Mouse (Mus musculus): ENCODE data around the gene Tbc1d1. TPM values are rescaled to one million over a fixed set of nuclear protein-coding genes. Genes with fewer than 3 reads are reported as not detected.

Gene Tbc1d1
- total RNA-seq, 1 experiment from 2014 or later, result 27.3 TPM

GRCm38 (mm10) chr5:64218603-64218999 lies 62.5 kb downstream of the Tbc1d1 start:
- no peak for ATAC-seq (replicated peaks in 1 of 2; ENCODE audit: insufficient read depth in 1 of 2, low FRiP score in 2 of 2, low TSS enrichment in 1 of 2, low read depth in 1 of 2, poor library complexity in 2 of 2, severe bottlenecking in 2 of 2)

GRCm38 (mm10) chr5:64220776-64221175 lies 64.7 kb downstream of the Tbc1d1 start:
- no peak for ATAC-seq (replicated peaks in 1 of 2; ENCODE audit: insufficient read depth in 1 of 2, low FRiP score in 2 of 2, low TSS enrichment in 1 of 2, low read depth in 1 of 2, poor library complexity in 2 of 2, severe bottlenecking in 2 of 2)

GRCm38 (mm10) chr5:64224735-64225425 lies 68.8 kb downstream of the Tbc1d1 start:
- ATAC-seq (replicated peaks in 1 of 2; ENCODE audit: insufficient read depth in 1 of 2, low FRiP score in 2 of 2, low TSS enrichment in 1 of 2, low read depth in 1 of 2, poor library complexity in 2 of 2, severe bottlenecking in 2 of 2), result no peak

- no peak for ATAC-seq (replicated peaks in 1 of 2; ENCODE audit: insufficient read depth in 1 of 2, low FRiP score in 2 of 2, low TSS enrichment in 1 of 2, low read depth in 1 of 2, poor library complexity in 2 of 2, severe bottlenecking in 2 of 2)
Measured at GRCm38 (mm10) chr5:64228252-64228651, 72.1 kb downstream of the Tbc1d1 start.

- ATAC-seq (replicated peaks in 1 of 2; ENCODE audit: insufficient read depth in 1 of 2, low FRiP score in 2 of 2, low TSS enrichment in 1 of 2, low read depth in 1 of 2, poor library complexity in 2 of 2, severe bottlenecking in 2 of 2), result 0 out of 4 replicates have a peak, but pooled peaks of 1 of the 2 experiments have one; percentile 9
Measured at GRCm38 (mm10) chr5:64229336-64229866, 73.3 kb downstream of the Tbc1d1 start.

GRCm38 (mm10) chr5:64230061-64230466 lies 74.0 kb downstream of the Tbc1d1 start:
- ATAC-seq (replicated peaks in 1 of 2; ENCODE audit: insufficient read depth in 1 of 2, low FRiP score in 2 of 2, low TSS enrichment in 1 of 2, low read depth in 1 of 2, poor library complexity in 2 of 2, severe bottlenecking in 2 of 2), result peak; percentile 86 to 95

- ATAC-seq (replicated peaks in 1 of 2; ENCODE audit: insufficient read depth in 1 of 2, low FRiP score in 2 of 2, low TSS enrichment in 1 of 2, low read depth in 1 of 2, poor library complexity in 2 of 2, severe bottlenecking in 2 of 2), result peak; percentile 6 to 20; a peak in 2 of 4 replicates
Measured at GRCm38 (mm10) chr5:64230507-64231041, 74.5 kb downstream of the Tbc1d1 start.

- ATAC-seq (replicated peaks in 1 of 2; ENCODE audit: insufficient read depth in 1 of 2, low FRiP score in 2 of 2, low TSS enrichment in 1 of 2, low read depth in 1 of 2, poor library complexity in 2 of 2, severe bottlenecking in 2 of 2), result no peak
Measured at GRCm38 (mm10) chr5:64232872-64233271, 76.8 kb downstream of the Tbc1d1 start.

GRCm38 (mm10) chr5:64234269-64234985 lies 78.3 kb downstream of the Tbc1d1 start:
- 0 out of 4 replicates have a peak, but pooled peaks of 1 of the 2 experiments have one; percentile 22 for ATAC-seq (replicated peaks in 1 of 2; ENCODE audit: insufficient read depth in 1 of 2, low FRiP score in 2 of 2, low TSS enrichment in 1 of 2, low read depth in 1 of 2, poor library complexity in 2 of 2, severe bottlenecking in 2 of 2)

GRCm38 (mm10) chr5:64235250-64235649 lies 79.1 kb downstream of the Tbc1d1 start:
- ATAC-seq (replicated peaks in 1 of 2; ENCODE audit: insufficient read depth in 1 of 2, low FRiP score in 2 of 2, low TSS enrichment in 1 of 2, low read depth in 1 of 2, poor library complexity in 2 of 2, severe bottlenecking in 2 of 2), result no peak

- ATAC-seq (replicated peaks in 1 of 2; ENCODE audit: insufficient read depth in 1 of 2, low FRiP score in 2 of 2, low TSS enrichment in 1 of 2, low read depth in 1 of 2, poor library complexity in 2 of 2, severe bottlenecking in 2 of 2), result no peak
Measured at GRCm38 (mm10) chr5:64236561-64236960, 80.5 kb downstream of the Tbc1d1 start.

- no peak for ATAC-seq (replicated peaks in 1 of 2; ENCODE audit: insufficient read depth in 1 of 2, low FRiP score in 2 of 2, low TSS enrichment in 1 of 2, low read depth in 1 of 2, poor library complexity in 2 of 2, severe bottlenecking in 2 of 2)
Measured at GRCm38 (mm10) chr5:64237263-64237662, 81.2 kb downstream of the Tbc1d1 start.

GRCm38 (mm10) chr5:64237693-64238092 lies 81.6 kb downstream of the Tbc1d1 start:
- ATAC-seq (replicated peaks in 1 of 2; ENCODE audit: insufficient read depth in 1 of 2, low FRiP score in 2 of 2, low TSS enrichment in 1 of 2, low read depth in 1 of 2, poor library complexity in 2 of 2, severe bottlenecking in 2 of 2), result no peak

GRCm38 (mm10) chr5:64238894-64239652 lies 83.0 kb downstream of the Tbc1d1 start:
- ATAC-seq (replicated peaks in 1 of 2; ENCODE audit: insufficient read depth in 1 of 2, low FRiP score in 2 of 2, low TSS enrichment in 1 of 2, low read depth in 1 of 2, poor library complexity in 2 of 2, severe bottlenecking in 2 of 2), result no peak

GRCm38 (mm10) chr5:64240941-64241682 lies 85.0 kb downstream of the Tbc1d1 start:
- peak; percentile 39 to 57; a peak in 3 of 4 replicates for ATAC-seq (replicated peaks in 1 of 2; ENCODE audit: insufficient read depth in 1 of 2, low FRiP score in 2 of 2, low TSS enrichment in 1 of 2, low read depth in 1 of 2, poor library complexity in 2 of 2, severe bottlenecking in 2 of 2)

- no peak for ATAC-seq (replicated peaks in 1 of 2; ENCODE audit: insufficient read depth in 1 of 2, low FRiP score in 2 of 2, low TSS enrichment in 1 of 2, low read depth in 1 of 2, poor library complexity in 2 of 2, severe bottlenecking in 2 of 2)
Measured at GRCm38 (mm10) chr5:64241867-64242266, 85.8 kb downstream of the Tbc1d1 start.

All from hematopoietic stem cell, adult 5-6 weeks (primary cell).